Mouse (Mus musculus) layer of hippocampus, postnatal 36 days (tissue): ENCODE measurements around the gene Frs3. TPM values are rescaled to one million over a fixed set of nuclear protein-coding genes. Genes with fewer than 3 reads are reported as not detected.

Experiments
- DNase-seq, 2 experiments: peaks; one replicate each; pipeline ENCODE4 v3.0.0; 2022
- total RNA-seq, 2 experiments: library from RNA; stranded (reverse); gene quantifications; 2 replicates each; pipeline ENCODE4 v1.2.3; 2021

Frs3 gene
- total RNA-seq, 2 experiments from 2014 or later = 24.2 to 25.9 TPM

- peak; percentile 70 to 79 for DNase-seq
These were observed 48.6 kb downstream of the Frs3 start for GRCm38 (mm10) chr17:47737271-47738065.

DNA sequence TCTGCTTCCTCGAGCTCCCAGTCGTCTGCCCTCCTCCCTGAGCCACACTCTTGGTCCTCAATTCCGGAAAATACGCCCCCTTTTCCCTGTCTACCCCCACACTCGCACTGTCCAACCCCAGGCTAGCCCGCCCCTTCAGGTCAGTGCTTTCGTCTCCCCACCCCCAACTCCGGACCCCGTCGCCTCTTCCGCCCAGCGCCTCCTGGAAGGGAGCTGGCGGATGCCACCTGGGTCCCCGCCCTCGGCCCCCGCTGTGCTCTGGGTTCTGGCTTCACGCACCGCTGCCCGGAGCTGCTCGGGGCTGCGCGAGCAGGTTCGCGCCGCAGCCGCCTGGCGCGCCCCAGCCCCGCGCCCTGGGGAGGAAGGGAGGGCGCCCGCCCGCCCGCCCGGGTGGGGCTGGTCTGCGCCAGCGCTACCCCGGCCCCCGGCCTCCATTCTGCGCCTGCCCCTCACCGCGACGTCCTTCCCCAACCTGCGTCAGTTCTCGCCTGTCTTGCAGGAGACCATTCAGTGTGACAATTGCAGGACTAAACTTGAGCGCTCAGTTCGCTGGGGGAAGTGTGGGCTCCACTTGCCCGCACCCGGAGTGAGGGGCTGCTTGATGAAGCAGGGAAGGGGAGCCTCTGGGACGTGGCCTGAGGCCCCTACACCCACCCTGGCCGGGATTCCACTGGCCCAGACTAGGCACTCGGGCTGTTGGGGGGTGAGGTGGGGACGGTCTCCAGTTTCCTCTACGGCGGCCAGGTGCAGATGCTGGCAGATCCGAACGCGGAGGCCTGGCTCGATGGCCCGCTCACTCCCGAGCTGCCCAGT is 49.4 kb downstream of the Frs3 start:
- DNase-seq = no peak

DNA sequence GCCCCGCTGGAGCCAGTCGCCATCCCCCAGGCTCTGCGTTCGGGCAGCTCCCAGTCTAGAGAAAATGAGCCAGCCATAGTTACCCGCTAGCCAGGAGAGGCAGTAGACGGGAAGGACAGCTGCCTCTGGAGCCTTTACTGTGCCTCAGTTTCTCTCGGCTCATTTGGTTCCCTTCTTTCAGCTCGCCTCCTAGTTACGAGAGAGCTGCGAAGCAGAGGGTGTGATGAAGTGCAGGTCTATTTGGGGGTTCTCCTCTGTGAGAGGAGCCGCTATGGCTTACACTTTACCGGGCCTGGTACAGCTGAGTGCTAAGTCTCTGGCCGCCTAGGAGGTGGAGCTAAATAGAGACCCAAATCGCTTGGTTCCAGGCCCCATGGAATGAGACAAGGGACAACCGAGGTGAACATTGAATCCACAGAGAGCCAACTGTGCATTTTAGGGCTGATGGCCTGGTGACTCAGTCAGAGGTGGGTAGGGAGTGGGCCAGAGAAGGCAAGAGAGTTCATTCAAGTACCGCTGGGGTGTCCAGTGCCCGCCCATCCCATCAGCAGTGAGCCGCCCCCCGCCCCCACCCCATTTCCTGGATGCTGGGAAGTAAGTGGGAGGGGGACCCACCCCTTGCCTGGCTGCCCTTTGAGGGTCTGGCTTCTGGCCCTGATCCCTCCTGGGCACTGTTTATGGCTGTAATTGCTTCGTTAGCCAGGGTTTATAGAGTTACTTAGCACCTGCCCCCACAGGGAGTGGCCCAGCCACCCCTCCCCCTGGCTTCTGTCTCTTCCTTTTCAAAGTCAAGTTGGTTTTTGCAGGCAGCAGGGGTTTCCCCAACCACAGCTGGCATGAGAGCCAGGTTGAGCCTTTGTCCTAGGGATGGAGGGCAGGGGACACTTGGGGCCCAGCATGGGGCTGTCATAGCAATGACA is 50.3 kb downstream of the Frs3 start:
- no peak for DNase-seq

GRCm38 (mm10) chr17:47740186-47740585 is 51.4 kb downstream of the Frs3 start:
- DNase-seq = no peak

GRCm38 (mm10) chr17:47742991-47743734 is 54.3 kb downstream of the Frs3 start:
- no peak for DNase-seq

DNA sequence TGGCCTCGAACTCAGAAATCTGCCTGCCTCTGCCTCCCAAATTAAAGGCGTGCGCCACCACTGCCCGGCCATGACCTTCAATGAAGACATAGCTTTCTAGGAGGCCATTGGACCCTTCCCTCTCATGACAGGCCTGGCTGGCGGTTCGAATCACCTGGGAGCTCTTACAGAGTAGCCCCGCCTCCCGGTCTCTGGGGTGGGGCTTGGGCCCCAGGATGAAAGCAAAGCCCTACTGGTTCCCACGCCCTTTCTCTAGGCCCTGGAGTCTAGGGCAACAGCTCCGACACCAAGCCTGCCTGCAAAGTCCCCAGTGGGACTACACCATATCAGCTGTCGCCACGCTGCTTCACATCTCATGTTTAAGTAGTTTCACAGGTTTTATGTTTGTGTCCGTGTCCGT is 55.3 kb downstream of the Frs3 start:
- DNase-seq = no peak

- no peak for DNase-seq
These were observed 56.0 kb downstream of the Frs3 start for GRCm38 (mm10) chr17:47744746-47745368.

DNA sequence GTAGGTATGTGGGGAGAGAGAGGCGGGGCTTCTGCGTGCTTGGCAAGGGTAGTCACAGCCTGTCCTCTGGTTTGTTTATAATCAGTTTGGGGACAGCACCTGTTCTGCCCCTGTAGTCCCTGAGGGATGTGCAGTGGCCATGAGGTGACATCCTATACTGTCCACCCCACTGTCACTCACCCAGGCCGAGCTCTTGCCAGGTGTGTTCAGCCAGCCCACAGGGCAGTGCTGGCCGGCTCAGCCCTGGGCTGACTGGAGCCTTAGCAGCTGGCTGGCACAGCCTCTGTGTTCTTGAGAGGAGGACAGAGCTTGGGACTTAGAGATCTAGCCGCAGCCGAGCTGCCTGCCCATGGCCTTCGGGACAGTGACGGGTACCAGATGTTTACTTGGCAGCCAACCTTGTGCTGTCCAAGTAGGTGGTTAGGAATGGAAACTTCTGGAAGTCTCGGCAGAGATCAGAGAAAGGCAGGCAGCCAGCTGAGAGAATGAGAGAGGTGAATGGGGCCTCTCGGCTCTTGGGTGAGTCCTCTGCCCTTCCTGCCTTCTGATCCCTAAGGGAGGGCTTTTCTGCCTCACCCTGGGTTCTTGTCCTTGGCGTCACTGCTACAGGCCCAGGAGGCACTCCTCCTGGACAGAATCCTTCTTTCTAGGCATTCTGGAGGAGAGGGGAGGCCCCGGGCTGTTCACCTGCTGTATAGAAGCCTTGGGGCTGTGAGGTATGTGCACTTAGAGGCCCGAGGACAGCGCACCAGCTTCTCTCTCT is 60.1 kb downstream of the Frs3 start:
- DNase-seq = no peak

DNA sequence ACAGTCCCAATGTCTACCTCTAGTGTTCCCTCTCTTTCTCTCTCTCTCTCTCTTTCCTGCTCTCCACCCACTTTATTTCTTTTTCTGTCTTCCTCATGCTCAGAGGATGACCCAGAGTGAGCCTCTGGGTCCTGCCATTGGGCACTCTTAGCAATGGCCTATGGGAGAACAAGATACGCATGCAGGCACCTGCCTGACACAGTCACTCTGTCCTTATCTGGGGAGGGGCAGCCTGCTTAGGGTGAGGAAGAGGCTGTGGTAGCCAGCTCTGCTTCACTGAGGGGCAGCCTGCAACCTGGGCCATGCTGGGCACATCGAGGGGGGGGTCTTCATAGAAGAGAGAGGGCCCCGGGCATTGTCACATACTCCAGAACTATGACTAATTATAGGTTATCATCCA is 60.8 kb downstream of the Frs3 start:
- no peak for DNase-seq

DNA sequence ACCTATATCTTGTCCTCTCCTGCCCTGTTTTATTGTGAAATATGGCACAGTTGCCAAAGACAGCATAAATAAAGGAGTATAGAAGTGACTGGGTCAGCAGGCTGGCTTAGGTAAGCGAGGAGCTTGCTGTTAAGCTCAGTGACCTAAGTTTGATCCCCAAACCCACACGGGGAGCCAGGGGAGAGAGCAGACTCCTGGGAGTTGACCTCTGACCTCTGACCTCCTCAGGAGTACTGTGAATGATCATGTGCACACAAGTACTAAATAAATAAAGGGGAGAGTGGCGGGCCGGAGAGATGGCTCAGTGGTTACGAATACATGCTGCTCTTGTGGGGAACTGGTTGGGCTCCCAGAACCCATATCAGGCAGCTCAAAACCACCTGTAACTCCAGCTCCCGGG is 61.3 kb downstream of the Frs3 start:
- no peak for DNase-seq

- DNase-seq = no peak
These were observed 63.0 kb downstream of the Frs3 start for GRCm38 (mm10) chr17:47751811-47752210.

DNA sequence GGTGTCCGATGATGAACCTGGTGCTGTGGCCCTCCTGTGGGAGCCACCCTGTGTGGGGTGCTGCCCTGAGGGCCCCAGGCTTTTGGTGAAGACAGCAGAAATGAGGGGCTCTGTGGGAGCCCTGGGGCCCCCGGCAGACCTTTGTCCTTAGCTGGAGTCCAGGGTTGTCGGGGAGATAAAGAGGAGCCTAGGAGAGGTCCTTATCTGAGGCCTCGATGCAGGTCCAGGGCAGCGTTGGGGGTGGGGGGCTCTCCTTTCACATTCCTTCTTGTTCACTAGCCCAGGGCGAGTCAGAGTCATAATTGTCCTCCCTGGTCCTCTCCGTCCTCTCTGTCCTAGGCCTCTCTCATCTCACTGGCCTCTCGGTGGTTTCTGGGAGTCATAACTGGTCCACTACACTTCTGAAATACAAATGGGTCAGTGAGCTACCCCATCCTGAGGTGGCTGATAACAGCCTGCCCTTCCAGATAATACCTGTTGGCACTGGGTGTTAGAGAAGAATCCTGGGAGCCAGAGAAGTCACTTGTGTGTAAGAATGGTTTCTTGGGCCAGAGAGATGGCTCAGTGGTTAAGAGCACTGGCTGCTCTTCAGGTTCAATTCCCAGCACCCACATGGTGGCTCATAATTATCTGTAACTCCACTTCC is 64.4 kb downstream of the Frs3 start:
- no peak for DNase-seq

Other genes with a start within 250 kb of the Frs3 start
- 10 to 100 TPM; 20.9 to 22.3 TPM for gene Taf8, start 186.7 kb upstream of the Frs3 start, total RNA-seq
- 10 to 100 TPM; 35.2 to 44.3 TPM for gene Ccnd3, start 184.0 kb upstream of the Frs3 start, total RNA-seq
- 10 to 100 TPM; 17.2 to 18.3 TPM for gene Bysl, start 77.5 kb upstream of the Frs3 start, total RNA-seq
- 10 to 100 TPM; 34.1 to 40.4 TPM for gene Med20, start 77.4 kb upstream of the Frs3 start, total RNA-seq
- gene Gm20517, start 77.4 kb upstream of the Frs3 start, total RNA-seq = 1 to 10 TPM; 5.3 to 5.4 TPM
- 10 to 100 TPM; 10.5 to 11.5 TPM for gene Usp49, start 58.3 kb upstream of the Frs3 start, total RNA-seq
- gene Tomm6, start 644 bp upstream of the Frs3 start, total RNA-seq = 100 to 1,000 TPM; 192 to 223 TPM
- gene Gm21981, start 5.4 kb downstream of the Frs3 start, total RNA-seq = 1 to 10 TPM; 3.3 to 3.4 TPM
- gene Prickle4, start 5.7 kb downstream of the Frs3 start, total RNA-seq = 1 to 10 TPM; 3.9 to 4.4 TPM
- gene Pgc, start 37.8 kb downstream of the Frs3 start, total RNA-seq = not detected
- 10 to 100 TPM; 11.5 to 13.9 TPM for gene Tfeb, start 48.0 kb downstream of the Frs3 start, total RNA-seq
- gene Mdfi, start 145.7 kb downstream of the Frs3 start, total RNA-seq = under 1 TPM; 0.40 to 0.91 TPM
- 10 to 100 TPM; 44.0 to 45.7 TPM for gene Foxp4, start 235.6 kb downstream of the Frs3 start, total RNA-seq